In genomic region chr13:43739598-43740275, GRCm38 (mm10) we compare ENCODE assay signal across 8 mouse cellular contexts. TPM values are rescaled to one million over a fixed set of nuclear protein-coding genes. Genes with fewer than 3 reads are reported as not detected.
DNase-seq lines count a peak whose midpoint lies in the region; ATAC-seq lines count a peak whose summit lies in the region.

No protein-coding gene starts in this region.

- ATAC-seq in frontal cortex, adult (ENCODE audit: low TSS enrichment) = peak; percentile 95
- ATAC-seq in hindbrain, embryonic 14.5 days (ENCODE audit: low FRiP score) = peak; percentile 87

- no peaks in the 10 kb centered on the region for H3K27me3 ChIP-seq in hindbrain, embryonic 14.5 days (ENCODE audit: control insufficient read depth, insufficient read depth, low read length)

- WGBS in hindbrain, embryonic 14.5 days = 22% methylated on average over 15 of the region's 15 CpGs

- H3K27ac ChIP-seq in hindbrain, embryonic 14.5 days = no peak overlapping the region

- H3K4me2 ChIP-seq in hindbrain, embryonic 14.5 days (replicated peaks) = no peak overlapping the region

- peak; percentile 92 for DNase-seq in R1 (ENCODE audit: low read depth, low spot score)
- DNase-seq in cerebellum, adult 8-10 months = peak; percentile 83
- DNase-seq in hindbrain, embryonic 14.5 days (ENCODE audit: low spot score) = peak; percentile 93
- peak; percentile 88 to 92 for DNase-seq in layer of hippocampus, postnatal 14 days (ENCODE audit: low spot score in 2 of 2)
- DNase-seq in lung, postnatal 36 days = peak; percentile 76
- DNase-seq in right cerebral cortex, adult 2 months (ENCODE audit: low spot score in 2 of 2) = peak; percentile 86 to 90
- peak; percentile 70 for DNase-seq in urinary bladder, postnatal 25 days (ENCODE audit: low spot score)

- no peaks in the 10 kb centered on the region for H3K36me3 ChIP-seq in hindbrain, embryonic 14.5 days (replicated peaks; ENCODE audit: control insufficient read depth, insufficient read depth)

- no peak overlapping the region for H3K9ac ChIP-seq in hindbrain, embryonic 14.5 days

- H3K4me1 ChIP-seq in hindbrain, embryonic 14.5 days (replicated peaks; ENCODE audit: control insufficient read depth, insufficient read depth, low read length) = 0 out of 2 replicates have a peak, but pooled peaks cover 5% of the 10 kb centered on the region

- 0 out of 2 replicates have a peak, but pooled peaks cover 5% of the 10 kb centered on the region for H3K9me3 ChIP-seq in hindbrain, embryonic 14.5 days (ENCODE audit: control insufficient read depth, low read length)

- no peak overlapping the region for H3K4me3 ChIP-seq in hindbrain, embryonic 14.5 days (replicated peaks; ENCODE audit: low read length)

RNA-seq across cellular contexts. Expression of gene Cd83, which starts 44.8 kb away (rescaled TPM):
- polyA plus RNA-seq in hindbrain, embryonic 14.5 days (2014; fragmentation: Nextera tagmentation; extraction: Ambion mirVana) = 30.8 and 32.7 TPM in 2 replicates
- total RNA-seq in layer of hippocampus, postnatal 14 days (2021) = 1 to 10 TPM; 6.6 to 7.3 TPM
